Mouse (Mus musculus) thymus, adult 2 months (tissue): ENCODE measurements around the gene Sema6c.

Source experiments
- CTCF ChIP-seq: fragments of 200-500 bp; IDR thresholded peaks from 2 replicates; pipeline ENCODE4 v1.5.1; 2012; ENCODE audit warnings: mild to moderate bottlenecking, control low read depth, low read length, moderate library complexity, borderline replicate concordance; ENCODE audit not compliant: control insufficient read depth, poor library complexity, insufficient read depth; ENCODE audit errors: extremely low read depth
- POLR2A ChIP-seq: fragments of 200-500 bp; IDR thresholded peaks from 2 replicates; pipeline ENCODE4 v1.6.1; 2012; ENCODE audit warnings: mild to moderate bottlenecking, low read length, control low read depth, moderate library complexity; ENCODE audit not compliant: control insufficient read depth, poor library complexity, insufficient read depth; ENCODE audit errors: extremely low read depth

DNA sequence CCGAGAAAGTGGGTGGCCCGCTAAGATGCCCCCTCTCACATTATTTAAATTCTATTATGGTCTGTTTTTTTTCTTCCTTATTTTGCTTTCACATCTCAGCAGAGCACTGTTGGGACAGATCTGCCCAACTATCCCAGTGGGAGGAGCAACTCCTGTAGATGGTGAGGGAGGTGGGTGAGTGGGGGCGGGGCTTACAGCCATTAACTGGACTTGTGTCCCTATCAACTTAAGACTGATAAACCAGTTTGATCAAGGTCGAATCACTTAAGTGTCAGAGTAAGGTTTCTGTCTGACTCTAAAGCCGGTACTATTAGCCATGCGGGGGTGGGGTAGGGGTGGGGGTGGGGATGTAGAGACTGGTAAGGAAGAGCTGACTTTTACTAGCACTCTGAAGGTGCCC lies 25.2 kb upstream of the Sema6c start:
- no peak for TF ChIP-seq CTCF
- TF ChIP-seq POLR2A = no peak
